Mouse (Mus musculus): ENCODE measurements around the gene Sf3b1. TPM values are rescaled to one million over a fixed set of nuclear protein-coding genes. Genes with fewer than 3 reads are reported as not detected.
A peak's percentile ranks its signal among the peaks of the same experiment; 100 is the strongest.

Gene Sf3b1
- total and polyA plus RNA-seq, 2 experiments from 2014 or later, result 308 to 311 TPM

GRCm38 (mm10) chr1:54993581-54993980 is 33.7 kb downstream of the Sf3b1 start:
- Histone ChIP-seq H3K9ac (no peak overlapping the region), H3K27me3 (ENCODE audit: insufficient read depth, low read length) (no peaks in the 10 kb centered on the region), H3K36me3 (ENCODE audit: insufficient read depth) (peaks cover 79% of the 10 kb centered on the region), H3K9me3 (ENCODE audit: low read length) (no peaks in the 10 kb centered on the region), H3K4me2 (ENCODE audit: low read depth) (no peak overlapping the region), H3K27ac (ENCODE audit: low read depth, low read length) (no peak overlapping the region), H3K4me1 (ENCODE audit: insufficient read depth) (no peaks in the 10 kb centered on the region), H3K4me3 (ENCODE audit: low read depth, low read length) (no peak overlapping the region)
- TF ChIP-seq CTCF (IDR thresholded peaks at IDR 0.05; ENCODE audit: low read depth), result no peak
- no peak for DNase-seq
- ATAC-seq, result no peak
- WGBS, result 87% methylated on average over 5 of the region's 5 CpGs

GRCm38 (mm10) chr1:54986248-54986647 is 41.0 kb downstream of the Sf3b1 start:
- peaks cover 43% of the 10 kb centered on the region for H3K36me3 ChIP-seq (ENCODE audit: insufficient read depth)
- ATAC-seq, result no peak
- no peak overlapping the region for H3K9ac ChIP-seq
- no peaks in the 10 kb centered on the region for H3K27me3 ChIP-seq (ENCODE audit: insufficient read depth, low read length)
- H3K4me1 ChIP-seq (ENCODE audit: insufficient read depth), result no peaks in the 10 kb centered on the region
- no peaks in the 10 kb centered on the region for H3K9me3 ChIP-seq (ENCODE audit: low read length)
- no peak overlapping the region for H3K4me2 ChIP-seq (ENCODE audit: low read depth)
- no peak for TF ChIP-seq CTCF (IDR thresholded peaks at IDR 0.05; ENCODE audit: low read depth)
- DNase-seq, result no peak
- no peak overlapping the region for H3K4me3 ChIP-seq (ENCODE audit: low read depth, low read length)
- no peak overlapping the region for H3K27ac ChIP-seq (ENCODE audit: low read depth, low read length)
- 95% methylated on average over 5 of the region's 5 CpGs for WGBS

GRCm38 (mm10) chr1:54985831-54986230 is 41.5 kb downstream of the Sf3b1 start:
- no peaks in the 10 kb centered on the region for H3K4me1 ChIP-seq (ENCODE audit: insufficient read depth)
- DNase-seq (no peak), ATAC-seq (no peak)
- 92% methylated on average over 3 of the region's 3 CpGs for WGBS
- no peak overlapping the region for H3K27ac ChIP-seq (ENCODE audit: low read depth, low read length)
- no peaks in the 10 kb centered on the region for H3K27me3 ChIP-seq (ENCODE audit: insufficient read depth, low read length)
- no peak overlapping the region for H3K9ac ChIP-seq
- TF ChIP-seq CTCF (IDR thresholded peaks at IDR 0.05; ENCODE audit: low read depth), result no peak
- H3K4me2 ChIP-seq (ENCODE audit: low read depth), result no peak overlapping the region
- H3K4me3 ChIP-seq (ENCODE audit: low read depth, low read length), result no peak overlapping the region
- no peaks in the 10 kb centered on the region for H3K9me3 ChIP-seq (ENCODE audit: low read length)
- peaks cover 38% of the 10 kb centered on the region for H3K36me3 ChIP-seq (ENCODE audit: insufficient read depth)

DNA sequence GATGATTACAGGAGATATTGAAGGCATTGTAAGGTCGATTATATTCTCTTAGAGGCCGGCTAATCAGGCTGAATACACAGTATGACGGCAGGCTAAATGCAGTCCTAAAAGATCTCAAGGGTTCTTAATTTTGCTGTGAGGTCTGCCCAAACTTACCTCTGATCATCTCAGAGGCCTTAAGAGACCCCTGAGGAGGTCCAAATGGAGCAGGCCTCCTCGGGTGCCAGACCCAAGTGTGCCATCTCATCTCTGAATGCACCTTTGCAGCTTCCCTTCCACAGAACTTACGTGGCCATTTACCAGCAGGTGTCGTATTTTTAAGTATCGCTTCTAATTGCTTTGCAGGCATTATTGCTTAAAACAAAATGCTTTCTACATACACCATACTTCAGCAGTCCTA is 43.1 kb downstream of the Sf3b1 start:
- Histone ChIP-seq H3K4me1 (ENCODE audit: insufficient read depth) (no peaks in the 10 kb centered on the region), H3K4me2 (ENCODE audit: low read depth) (no peak overlapping the region), H3K9ac (no peak overlapping the region), H3K36me3 (ENCODE audit: insufficient read depth) (peaks cover 24% of the 10 kb centered on the region), H3K27me3 (ENCODE audit: insufficient read depth, low read length) (no peaks in the 10 kb centered on the region), H3K4me3 (ENCODE audit: low read depth, low read length) (no peak overlapping the region), H3K9me3 (ENCODE audit: low read length) (no peaks in the 10 kb centered on the region), H3K27ac (ENCODE audit: low read depth, low read length) (no peak overlapping the region)
- DNase-seq (no peak), ATAC-seq (no peak)
- WGBS, result 88% methylated on average over 7 of the region's 7 CpGs
- TF ChIP-seq CTCF (IDR thresholded peaks at IDR 0.05; ENCODE audit: low read depth), result no peak

DNA sequence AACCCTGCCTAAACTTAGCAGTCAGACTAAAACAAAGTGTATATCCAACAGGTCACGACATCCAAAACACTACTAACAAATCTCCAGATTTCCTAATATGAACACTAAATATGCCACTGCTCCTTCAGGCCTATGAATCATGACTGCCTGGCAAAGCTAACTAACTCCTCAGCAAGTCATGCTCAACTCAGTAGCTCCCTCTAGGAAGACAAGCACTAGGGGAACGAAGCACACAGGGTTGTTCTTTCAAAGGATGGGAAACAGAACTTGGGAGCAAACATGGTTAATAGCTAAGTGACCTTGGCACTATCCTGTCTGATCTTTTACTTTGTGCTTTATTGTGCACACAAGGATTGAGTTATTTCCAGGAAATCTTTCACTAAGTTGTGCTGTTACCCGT is 43.9 kb downstream of the Sf3b1 start:
- 58% methylated on average over 3 of the region's 3 CpGs for WGBS
- Histone ChIP-seq H3K36me3 (ENCODE audit: insufficient read depth) (peaks cover 20% of the 10 kb centered on the region), H3K9ac (no peak overlapping the region), H3K27me3 (ENCODE audit: insufficient read depth, low read length) (no peaks in the 10 kb centered on the region), H3K4me3 (ENCODE audit: low read depth, low read length) (no peak overlapping the region), H3K27ac (ENCODE audit: low read depth, low read length) (no peak overlapping the region), H3K4me2 (ENCODE audit: low read depth) (no peak overlapping the region), H3K9me3 (ENCODE audit: low read length) (no peaks in the 10 kb centered on the region), H3K4me1 (ENCODE audit: insufficient read depth) (no peaks in the 10 kb centered on the region)
- DNase-seq, result peak; percentile 28
- peak; percentile 70 for TF ChIP-seq CTCF (IDR thresholded peaks at IDR 0.05; ENCODE audit: low read depth)
- ATAC-seq, result peak; percentile 51

GRCm38 (mm10) chr1:54982636-54983035 is 44.6 kb downstream of the Sf3b1 start:
- no peak for TF ChIP-seq CTCF (IDR thresholded peaks at IDR 0.05; ENCODE audit: low read depth)
- WGBS, result 95% methylated on average over 3 of the region's 3 CpGs
- no peaks in the 10 kb centered on the region for H3K27me3 ChIP-seq (ENCODE audit: insufficient read depth, low read length)
- no peak overlapping the region for H3K27ac ChIP-seq (ENCODE audit: low read depth, low read length)
- H3K9ac ChIP-seq, result no peak overlapping the region
- H3K4me3 ChIP-seq (ENCODE audit: low read depth, low read length), result no peak overlapping the region
- DNase-seq, result no peak
- ATAC-seq, result no peak
- no peaks in the 10 kb centered on the region for H3K4me1 ChIP-seq (ENCODE audit: insufficient read depth)
- H3K36me3 ChIP-seq (ENCODE audit: insufficient read depth), result peaks cover 17% of the 10 kb centered on the region
- H3K4me2 ChIP-seq (ENCODE audit: low read depth), result no peak overlapping the region
- no peaks in the 10 kb centered on the region for H3K9me3 ChIP-seq (ENCODE audit: low read length)

DNA sequence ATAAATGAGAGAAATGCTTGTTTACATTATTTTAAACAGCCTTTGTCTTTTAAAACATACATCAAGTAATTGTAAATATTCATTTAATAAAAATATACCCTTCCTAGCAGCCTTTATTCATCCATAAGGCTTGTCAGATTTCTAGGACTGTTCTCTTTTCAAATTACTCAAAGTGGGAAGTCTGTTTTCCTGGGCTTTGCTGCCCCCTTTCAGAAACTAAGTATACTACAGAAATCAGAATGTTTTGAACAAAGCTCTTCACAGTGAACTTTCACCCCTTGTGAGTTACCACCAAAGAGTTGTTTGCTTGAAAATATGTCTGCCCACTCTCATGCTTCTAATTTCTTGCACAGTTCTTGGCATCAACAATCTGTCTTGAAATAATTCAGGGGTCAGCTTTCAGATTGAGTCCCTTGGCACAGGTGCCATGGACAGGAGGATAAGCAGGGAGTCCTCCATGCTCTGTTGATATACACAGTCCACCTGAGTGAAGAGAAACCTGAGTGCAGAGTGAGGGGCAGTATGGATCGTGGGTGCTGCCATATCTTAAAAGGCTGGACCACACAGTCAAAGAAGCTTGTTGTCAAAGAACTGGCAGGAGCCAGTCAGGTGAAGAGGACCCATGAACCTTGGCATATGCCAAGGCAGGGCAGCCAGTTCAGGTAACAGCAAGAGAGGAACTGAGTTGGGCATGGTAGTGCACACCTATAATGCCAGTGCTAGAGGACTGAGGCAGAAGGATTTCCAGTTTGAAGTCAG is 47.9 kb downstream of the Sf3b1 start:
- DNase-seq, result peak; percentile 74
- ATAC-seq, result peak; percentile 72; the same call in 1 of the 2 replicates
- H3K9me3 ChIP-seq (ENCODE audit: low read length), result no peaks in the 10 kb centered on the region

More for the DNA sequence above, 47.9 kb downstream of the Sf3b1 start:
- Histone ChIP-seq H3K4me2 (ENCODE audit: low read depth) (no peak overlapping the region), H3K4me1 (ENCODE audit: insufficient read depth) (no peaks in the 10 kb centered on the region), H3K9ac (no peak overlapping the region), H3K36me3 (ENCODE audit: insufficient read depth) (0 out of 2 replicates have a peak, but pooled peaks cover 4% of the 10 kb centered on the region), H3K4me3 (ENCODE audit: low read depth, low read length) (no peak overlapping the region), H3K27me3 (ENCODE audit: insufficient read depth, low read length) (no peaks in the 10 kb centered on the region), H3K27ac (ENCODE audit: low read depth, low read length) (no peak overlapping the region)
- 67% methylated on average over 1 of the region's 1 CpGs for WGBS
- peak; percentile 69 for TF ChIP-seq CTCF (IDR thresholded peaks at IDR 0.05; ENCODE audit: low read depth)
